Mouse (Mus musculus) adrenal gland, adult 18-20 months (tissue): ENCODE measurements at regions not wholly inside any gene's neighbourhood (a gene's known extent, or its start where the extent isn't known, plus 50 kb on each side); places are given as distances from the start of the nearest gene placed in this dataset.

Experiments used
- DNase-seq, 2 experiments: peaks; one replicate each; pipeline ENCODE4 v3.0.0; 2021 to 2022; ENCODE audit warnings: low spot score in 2 of 2

DNA sequence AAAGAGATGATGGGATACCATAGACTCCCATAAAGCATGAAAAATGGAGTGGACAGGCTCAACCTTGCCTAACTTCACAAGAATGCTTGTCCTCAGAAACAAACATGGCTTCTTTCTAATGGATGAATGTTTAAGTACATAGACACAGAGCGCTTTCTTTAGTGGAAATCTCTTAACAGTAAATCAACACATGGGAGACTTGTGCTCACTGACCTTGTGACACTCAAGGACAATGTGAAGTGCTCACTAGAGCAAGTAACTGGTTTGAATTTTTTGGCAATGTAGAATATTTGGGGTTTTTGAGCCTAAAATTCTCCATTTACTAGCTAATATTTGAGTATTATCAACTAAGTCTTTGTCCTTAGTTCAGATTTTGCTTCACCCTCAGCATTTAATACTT lies 88.0 kb downstream of the Tent5c start:
- no peak for DNase-seq

DNA sequence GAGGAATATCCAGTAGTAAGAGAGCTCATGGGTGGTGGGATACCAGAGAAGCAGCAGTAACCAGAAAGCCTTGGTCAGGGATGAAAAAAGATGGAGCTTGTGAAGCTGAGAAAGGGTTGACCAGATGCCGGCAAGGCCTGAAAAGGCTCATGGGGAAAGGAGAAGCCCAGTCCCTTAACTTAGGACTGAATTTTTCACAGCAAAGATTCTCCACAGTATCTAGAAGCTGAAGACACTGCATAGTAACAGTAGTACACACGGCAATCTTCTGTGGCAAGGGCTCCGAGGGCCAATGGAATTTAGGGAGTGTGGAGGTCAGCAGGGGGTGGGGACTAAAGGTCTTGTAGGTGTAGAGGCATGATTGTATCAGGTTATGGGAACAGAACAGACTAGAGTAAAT lies 91.6 kb downstream of the Tent5c start:
- no peak for DNase-seq

DNA sequence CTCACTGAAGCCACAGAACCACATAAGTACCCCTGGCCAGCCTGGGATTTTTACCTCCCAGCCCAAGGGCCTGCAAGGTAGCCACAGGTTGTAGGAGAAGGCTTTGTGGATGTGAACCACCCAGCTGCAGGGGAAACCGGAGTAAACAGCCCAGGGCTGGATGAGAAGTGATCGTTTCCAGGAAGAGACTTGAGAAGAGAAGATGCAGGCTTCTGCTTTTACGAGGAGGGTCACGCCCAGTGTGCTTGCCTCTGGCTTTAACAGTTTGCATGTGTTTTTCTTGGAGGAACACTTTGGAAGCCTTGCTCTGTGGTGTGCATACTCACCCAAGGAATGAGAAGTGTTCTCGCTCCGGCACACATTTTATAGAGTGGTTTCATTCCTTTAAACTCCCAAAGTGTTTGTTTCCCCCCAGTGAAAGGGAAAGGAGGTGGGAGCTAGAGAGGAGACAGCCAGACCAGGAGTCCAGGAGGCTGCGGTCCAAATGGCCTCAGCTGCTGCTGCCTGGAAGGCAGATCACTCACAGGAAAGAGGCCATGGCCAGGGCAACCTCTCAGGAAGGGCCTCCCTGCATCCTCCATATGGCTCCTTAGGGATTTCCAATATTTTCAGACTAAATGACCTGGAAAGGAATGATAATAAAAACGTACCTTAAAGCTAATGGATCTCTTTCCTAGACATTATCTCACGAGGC lies 94.1 kb downstream of the Tent5c start:
- DNase-seq: no peak

DNA sequence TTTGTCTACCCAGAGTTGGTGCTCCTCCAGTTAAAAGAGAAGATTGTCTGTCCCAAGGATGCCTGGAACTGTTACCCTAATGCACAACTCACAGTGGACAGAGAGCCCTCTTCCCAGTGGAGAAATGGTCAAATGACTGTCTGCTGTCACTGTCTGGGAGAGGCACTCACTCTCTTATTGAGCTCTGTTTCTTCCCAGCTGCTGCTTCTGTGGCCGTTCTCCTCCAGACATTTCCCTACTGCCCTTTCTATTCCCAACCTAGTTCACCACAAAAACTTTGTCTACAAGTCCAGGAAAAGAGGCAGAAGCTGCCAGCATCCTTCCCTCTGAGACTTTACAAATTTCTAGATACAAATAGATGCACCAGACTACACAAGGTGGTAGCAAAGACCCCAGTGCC lies 95.2 kb downstream of the Tent5c start:
- DNase-seq: no peak

GRCm38 (mm10) chr3:100382181-100382580 lies 106.9 kb downstream of the Tent5c start:
- no peak for DNase-seq

DNA sequence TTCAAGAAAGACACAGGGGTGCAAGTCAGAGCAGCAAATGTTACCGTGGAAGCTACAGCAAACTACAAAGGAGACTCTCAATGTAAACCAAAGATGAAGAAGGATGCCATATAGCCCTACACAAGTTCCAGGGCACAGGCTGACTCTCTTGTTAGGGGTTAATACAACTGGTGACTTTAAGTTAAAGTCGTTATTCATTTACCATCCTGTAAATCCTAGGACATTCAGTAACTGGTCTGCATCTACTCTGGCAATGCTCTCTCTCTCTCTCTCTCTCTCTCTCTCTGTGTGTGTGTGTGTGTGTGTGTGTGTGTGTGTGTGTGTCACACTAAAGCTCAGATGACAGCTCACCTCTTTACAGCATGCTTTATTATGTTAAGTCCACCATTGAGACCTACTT lies 107.8 kb downstream of the Tent5c start:
- DNase-seq: no peak

GRCm38 (mm10) chr3:100376162-100376561 lies 113.0 kb downstream of the Tent5c start:
- DNase-seq: no peak

GRCm38 (mm10) chr3:100366884-100367840 lies 122.0 kb downstream of the Tent5c start:
- DNase-seq: no peak

DNA sequence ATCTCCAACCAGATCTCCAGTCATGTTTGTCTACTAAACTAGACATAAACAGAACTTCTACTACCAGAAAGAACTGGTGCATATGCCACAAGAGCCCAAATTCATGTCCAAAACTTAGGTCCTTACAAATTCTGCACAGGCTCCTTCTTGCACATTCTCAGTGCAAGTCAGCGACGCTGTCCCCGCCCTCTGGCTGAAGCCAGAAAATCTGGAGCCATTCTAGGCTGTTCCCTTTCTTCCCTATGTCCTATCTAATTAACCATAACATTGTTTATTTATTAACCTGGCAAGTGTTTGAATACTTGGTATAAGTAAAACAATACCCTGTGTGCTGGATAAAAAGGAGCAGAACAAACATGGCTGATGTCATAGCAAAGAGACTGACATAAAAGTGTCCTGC lies 122.7 kb downstream of the Tent5c start:
- DNase-seq: no peak

GRCm38 (mm10) chr3:100365354-100365945 lies 123.7 kb downstream of the Tent5c start:
- no peak for DNase-seq

DNA sequence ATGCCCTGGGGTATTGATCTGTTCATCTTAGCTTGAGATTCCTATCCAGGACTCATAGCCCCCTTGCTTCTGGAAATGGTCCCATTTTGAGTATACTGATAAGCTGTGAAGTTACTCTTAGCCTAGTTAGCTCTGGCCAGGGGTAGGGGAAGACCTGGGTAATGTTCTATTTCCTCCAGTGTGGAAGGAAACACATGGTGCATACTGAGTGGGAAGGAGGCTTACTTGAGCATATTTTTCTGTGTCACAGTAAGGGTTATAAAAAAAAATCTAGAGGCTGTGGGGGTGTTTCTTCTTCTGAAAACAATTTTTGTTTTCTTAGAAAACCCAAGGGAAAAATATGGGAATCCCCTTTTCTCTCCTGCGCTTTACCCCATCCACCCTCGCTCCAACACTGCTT lies 124.4 kb downstream of the Tent5c start:
- no peak for DNase-seq

- no peak for DNase-seq
These were observed 126.1 kb downstream of the Tent5c start for GRCm38 (mm10) chr3:100362983-100363382.

DNA sequence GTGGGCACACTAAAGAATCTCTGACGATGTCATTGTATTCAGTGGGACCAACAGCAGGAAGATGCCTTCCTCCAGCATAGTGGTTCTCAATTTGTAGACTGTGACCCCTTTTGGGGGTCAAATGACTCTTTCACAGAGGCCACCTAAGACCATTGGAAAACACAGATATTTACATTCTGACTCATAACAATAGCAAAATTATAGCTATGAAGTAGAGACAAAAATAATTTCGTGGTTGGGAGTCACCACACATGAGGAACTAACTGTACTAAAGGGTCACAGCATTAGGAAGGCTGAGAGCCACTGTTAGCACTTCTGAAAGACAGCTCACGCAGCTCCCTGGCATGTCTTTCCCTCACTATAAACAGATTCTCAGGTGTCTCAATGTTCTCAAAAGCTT lies 129.1 kb downstream of the Tent5c start:
- DNase-seq: no peak

DNA sequence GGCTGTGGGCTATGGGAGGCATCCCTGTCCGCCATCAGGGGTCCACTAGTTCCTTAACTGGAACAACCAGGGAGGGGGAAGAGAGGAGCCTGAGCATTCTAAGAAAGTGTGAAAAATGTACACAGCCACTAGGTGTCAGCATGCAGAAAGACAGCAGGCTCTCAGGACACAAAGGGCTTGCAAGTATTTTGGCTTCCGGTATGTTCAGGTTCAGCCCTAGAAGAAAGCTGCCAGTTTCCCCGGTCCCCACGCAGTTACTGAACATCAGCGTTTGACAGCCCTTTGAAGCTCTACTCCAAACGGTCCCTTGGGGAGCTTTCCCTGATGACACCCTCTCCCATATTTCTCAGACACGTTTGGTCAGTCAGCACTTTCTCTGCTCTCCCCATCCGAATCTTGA lies 130.1 kb downstream of the Tent5c start:
- peak in 1 of 2 experiments; percentile 2 for DNase-seq

DNA sequence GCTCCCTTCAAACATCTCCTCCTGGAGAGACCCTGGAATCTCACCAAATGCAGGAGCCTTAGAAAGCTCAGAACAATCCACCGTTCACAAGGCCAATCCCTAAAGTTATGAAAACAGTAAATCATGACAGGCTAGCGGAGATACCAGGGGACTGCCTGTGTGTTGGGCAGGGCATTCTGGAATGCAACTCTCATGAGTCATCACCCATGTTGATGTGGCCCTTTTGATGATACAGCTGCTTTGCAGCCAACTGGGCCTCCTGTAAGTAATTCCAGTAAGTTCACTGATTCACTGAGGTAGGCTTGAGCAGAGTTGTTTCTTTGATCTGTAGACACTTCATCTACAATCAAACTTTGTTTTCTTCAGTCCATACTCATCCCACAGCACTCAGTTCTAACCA lies 155.6 kb downstream of the Tent5c start:
- DNase-seq: no peak

DNA sequence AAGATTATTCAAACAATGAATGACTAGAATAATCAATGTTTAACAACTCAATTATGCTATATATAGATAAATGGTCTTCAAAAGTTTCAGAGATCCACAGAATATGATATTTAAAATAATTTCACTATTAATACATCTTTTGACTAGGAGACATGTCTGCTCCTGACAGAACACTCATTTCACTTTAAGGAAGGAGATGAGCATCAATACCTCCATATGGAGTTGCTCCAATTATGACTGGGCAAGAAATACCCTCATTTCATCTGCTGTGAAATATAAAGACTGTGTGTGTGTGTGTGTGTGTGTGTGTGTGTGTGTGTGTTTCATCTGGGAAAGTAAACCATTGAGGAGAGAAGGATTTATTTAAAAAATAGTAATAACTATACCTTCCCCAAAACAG lies 156.2 kb upstream of the Wdr3 start:
- no peak for DNase-seq

GRCm38 (mm10) chr3:100287818-100288217 lies 125.6 kb upstream of the Wdr3 start:
- DNase-seq: no peak

DNA sequence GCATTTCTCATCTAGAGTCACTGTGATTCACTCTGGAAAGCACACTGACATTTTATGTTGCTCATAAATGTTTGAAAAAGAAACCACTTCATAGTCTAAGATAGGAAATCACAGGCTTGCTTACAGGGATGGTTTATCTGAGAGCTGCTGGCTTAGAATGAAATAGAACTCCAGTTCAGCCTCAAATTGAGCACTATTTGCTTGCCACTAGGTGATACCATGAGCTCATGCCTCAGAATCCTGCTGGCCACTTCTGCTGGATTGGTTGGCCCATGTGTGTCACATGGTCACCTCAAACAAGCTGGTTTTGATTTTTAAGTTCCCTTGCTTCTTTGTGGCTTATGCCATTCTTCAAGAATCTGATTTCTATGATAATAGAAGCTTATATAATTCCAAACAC lies 104.8 kb upstream of the Wdr3 start:
- no peak for DNase-seq

DNA sequence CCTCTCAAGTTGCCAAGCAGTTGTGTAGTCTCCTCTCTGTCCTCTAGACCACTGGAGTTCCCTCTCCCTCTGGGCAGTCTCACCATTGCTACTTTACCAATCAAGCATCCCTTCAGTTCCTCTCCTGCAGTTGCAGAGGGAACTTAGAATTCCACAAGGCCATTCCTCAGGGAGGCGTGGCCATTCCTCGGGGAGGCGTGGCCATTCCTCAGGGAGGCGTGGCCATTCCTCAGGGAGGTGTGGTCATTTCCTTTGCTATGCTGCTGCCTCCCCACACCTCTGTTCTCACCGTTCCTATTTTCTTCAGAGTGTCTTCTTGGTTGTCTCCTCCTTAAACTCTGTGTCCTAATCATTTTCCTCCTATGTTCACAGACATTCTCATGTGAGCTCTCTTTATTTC lies 102.8 kb upstream of the Wdr3 start:
- no peak for DNase-seq
